Mouse (Mus musculus) brain, embryonic 18.5 days (tissue): ENCODE measurements around the gene Msto1.
"Not testable (repeated sequence)": the region's sequence is repeated elsewhere in the genome, so short reads cannot be mapped to it uniquely, and the experiment has no call there.

Experiments used
- DNase-seq: peaks from one replicate; pipeline ENCODE4 v3.0.0-alpha.2; 2012; ENCODE audit warnings: low read depth, low spot score

Msto1 gene

DNA sequence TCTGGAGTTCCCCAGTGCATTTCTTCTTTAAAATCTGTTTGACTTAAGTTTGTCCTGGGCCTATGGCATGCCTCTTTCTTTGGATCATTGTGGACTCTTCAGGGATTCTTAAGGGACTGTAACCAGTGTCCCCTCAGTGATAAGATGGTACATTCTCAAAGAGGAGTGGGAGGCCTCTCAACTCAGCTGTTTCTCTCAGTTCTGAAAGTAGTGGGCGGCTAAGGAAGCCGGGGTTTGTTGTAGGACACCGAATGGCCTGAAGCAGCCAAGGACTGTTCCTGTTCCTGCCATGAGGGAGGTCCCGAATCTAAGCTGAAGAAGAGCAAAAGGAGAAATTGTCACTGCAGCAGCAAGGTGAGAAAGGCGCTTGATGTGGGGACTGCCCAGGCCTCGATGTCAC, 8.6 kb downstream of the Msto1 start:
- DNase-seq = no peak

DNA sequence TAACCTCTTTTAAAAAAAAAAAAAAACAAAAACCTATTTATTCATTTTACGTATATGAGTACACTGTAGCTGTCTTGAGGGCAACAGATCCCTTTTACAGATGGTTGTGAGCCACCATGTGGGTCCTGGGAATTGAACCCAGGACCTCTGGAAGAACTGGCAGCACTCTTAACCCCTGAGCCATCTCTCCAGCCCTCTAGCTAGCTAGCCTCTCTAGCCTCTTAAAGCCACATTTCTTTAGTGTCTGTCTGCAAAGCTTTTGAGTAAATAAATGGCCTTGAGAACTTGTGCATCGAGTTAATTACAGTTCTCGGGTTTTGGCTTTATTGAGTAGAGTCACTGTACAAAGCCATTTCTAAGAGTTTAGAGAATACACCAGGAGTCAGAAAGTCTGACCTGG, 9.0 kb downstream of the Msto1 start:
- no peak for DNase-seq

DNA sequence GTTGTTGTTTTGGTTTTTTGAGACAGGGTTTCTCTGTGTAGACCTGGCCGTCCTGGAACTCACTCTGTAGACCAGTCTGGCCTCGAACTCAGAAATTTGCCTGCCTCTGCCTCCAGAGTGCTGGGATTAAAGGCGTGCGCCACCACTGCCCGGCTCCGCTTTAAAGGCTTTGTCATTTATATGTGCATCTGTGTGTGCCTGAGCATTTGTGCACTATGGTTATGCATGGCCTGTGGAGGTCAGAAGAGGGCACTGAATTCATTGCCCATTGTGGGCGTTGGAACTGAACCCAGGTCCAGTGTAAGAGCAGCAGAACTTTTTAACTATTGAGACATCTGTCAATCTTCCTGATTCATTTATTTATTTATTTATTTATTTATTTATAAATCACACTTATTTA, 20.8 kb downstream of the Msto1 start:
- DNase-seq = not testable (repeated sequence)

DNA sequence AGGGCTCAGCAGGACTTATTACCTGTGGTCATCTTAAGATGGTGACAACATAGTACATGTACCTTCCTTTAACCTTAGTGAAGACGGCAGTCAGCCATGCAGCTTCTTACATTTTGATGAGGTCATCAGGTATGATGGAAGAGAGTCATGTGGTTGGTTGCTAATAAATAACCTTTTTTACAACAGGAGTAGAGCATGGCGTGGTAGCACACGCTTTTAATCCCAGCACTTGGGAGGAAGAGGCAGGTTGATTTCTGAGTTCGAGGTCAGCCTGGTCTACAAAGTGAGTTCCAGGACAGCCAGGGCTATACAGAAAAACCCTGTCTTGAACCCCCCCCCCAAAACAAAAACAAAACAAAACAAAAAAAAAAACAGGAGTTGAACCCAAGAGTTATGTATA, 31.3 kb downstream of the Msto1 start:
- DNase-seq = not testable (repeated sequence)

DNA sequence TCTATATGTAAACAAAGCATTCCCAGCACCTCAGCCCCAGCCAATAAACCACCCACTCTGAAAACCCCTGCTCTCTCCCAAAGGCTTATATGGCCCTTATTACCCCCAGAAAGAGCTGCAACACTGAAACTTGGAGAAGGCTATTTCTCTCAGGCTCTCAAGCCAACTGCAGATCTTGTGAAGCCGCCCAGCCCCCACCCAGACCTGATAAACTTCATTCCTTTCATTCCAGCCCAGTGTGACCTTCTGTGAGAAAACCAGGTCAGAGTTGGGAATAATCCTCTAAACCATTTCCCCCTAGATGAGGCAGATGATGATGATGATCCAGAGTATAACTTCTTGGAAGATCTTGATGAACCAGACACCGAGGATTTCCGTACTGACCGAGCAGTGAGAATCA, 45.4 kb downstream of the Msto1 start:
- not testable (repeated sequence) for DNase-seq

DNA sequence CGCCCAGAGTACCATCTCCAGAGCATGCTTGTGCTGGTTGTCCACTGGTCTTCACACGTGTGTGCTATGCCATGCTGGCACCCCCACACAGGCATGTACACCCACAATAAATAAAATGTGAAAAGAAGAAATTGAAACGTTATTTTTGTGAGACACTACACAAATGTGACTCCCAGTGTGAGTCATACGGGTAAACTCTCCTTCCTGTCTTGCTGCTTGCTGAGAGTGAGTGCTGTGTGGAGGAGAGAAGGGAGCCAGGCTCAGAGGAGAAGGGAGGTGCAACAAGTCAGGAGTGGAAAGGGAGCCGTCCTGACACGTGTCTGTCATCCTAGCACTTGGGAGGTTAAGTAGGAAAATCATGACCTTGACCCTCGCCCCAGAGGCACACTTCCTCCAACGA, 46.6 kb downstream of the Msto1 start:
- DNase-seq = not testable (repeated sequence)

DNA sequence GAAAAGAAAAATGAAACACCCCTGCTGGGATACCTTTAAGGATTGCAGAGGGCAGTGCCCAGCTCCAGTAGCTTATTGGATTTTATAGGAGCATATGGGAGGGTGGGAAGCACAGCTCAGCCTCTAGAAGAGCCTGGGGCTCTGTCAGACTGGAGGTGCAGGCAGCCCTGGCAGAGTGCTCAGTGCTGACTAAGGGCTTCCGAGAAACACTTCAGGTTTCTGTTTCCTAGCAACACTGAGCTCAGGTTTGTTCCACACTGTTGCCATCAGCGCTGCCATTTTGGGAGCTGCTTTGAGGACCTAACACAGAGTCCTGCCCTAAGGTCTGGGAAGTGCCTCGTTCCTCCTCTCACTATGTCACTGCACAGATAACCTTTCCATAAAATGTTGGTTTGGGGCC, 47.1 kb downstream of the Msto1 start:
- not testable (repeated sequence) for DNase-seq

DNA sequence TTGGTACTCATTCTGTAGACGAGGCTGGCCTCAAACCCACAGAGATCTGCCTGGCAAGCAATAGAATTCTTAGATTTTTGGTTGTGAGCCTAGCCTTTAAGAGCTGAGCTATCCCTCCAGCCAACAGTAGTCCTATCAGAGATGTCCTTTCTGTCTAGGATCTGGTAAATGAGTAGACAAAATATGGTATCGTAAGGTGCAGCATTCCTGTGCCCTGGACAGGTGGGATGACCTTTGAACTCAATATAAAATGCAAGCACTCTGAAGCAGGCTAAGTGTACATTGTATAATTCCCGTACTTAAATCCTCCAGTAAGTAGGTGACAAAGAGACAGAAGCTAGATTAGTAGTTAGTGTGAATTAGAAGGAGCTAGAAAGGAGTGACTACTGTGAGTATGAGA, 51.7 kb downstream of the Msto1 start:
- DNase-seq = no peak

DNA sequence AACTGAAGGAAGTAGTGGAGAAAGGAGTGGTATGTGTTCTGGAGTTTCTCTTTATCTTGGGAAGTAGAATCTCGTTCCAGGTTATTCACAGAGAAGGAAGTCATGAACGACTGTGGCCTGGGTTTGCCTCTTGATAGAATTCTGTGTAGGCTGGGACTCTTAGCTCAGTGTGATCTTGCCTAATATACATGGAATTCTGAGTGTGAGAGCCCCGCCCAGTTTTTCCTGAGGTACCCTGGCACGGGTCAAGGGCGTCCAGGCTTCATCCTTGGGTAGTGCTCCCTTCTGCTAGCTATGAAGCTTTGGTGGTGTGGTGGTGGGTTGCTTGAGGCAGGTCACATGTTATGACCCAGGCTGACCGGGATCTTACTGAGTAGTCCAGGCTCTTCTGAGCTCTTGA, 58.0 kb downstream of the Msto1 start:
- DNase-seq = no peak
